Mouse (Mus musculus) G1E (cell line): ENCODE measurements around the gene Ankrd63. TPM values are rescaled to one million over a fixed set of nuclear protein-coding genes. Genes with fewer than 3 reads are reported as not detected.
A peak's percentile ranks its signal among the peaks of the same experiment; 100 is the strongest.

Experiments
- ATAC-seq: 2 replicates; pipeline ENCODE4 v1.8.0; 2016; ENCODE audit warnings: mild to moderate bottlenecking; ENCODE audit not compliant: insufficient number of reproducible peaks, poor library complexity, low FRiP score, severe bottlenecking; ENCODE audit errors: extremely low read depth
- DNase-seq: peaks from one replicate; pipeline ENCODE4 v3.0.0; 2012; ENCODE audit warnings: low spot score
- H3K27me3 ChIP-seq: 2 replicates; pipeline ENCODE4 v1.6.1; 2012; ENCODE audit warnings: mild to moderate bottlenecking, low read length, inconsistent platforms; ENCODE audit not compliant: insufficient read depth
- H3K36me3 ChIP-seq: replicated peaks from 2 replicates; pipeline ENCODE3; 2012; ENCODE audit warnings: mild to moderate bottlenecking, inconsistent platforms
- H3K4me1 ChIP-seq: 2 replicates; pipeline ENCODE4 v1.6.1; 2012; ENCODE audit warnings: low read depth, low read length, inconsistent platforms, mixed read lengths; ENCODE audit not compliant: insufficient read depth
- H3K4me3 ChIP-seq: 2 replicates; pipeline ENCODE4 v1.5.1; 2012; ENCODE audit warnings: low read depth, mild to moderate bottlenecking, inconsistent platforms, low read length, moderate library complexity, mixed read lengths
- H3K9me3 ChIP-seq: replicated peaks from 2 replicates; pipeline ENCODE4 v1.6.1; 2012; ENCODE audit warnings: inconsistent platforms
- CTCF ChIP-seq: IDR thresholded peaks from 2 replicates; pipeline ENCODE4 v1.5.1; 2012; ENCODE audit warnings: low read depth, low read length, inconsistent platforms, mixed read lengths
- GATA1 ChIP-seq: IDR thresholded peaks from 2 replicates; pipeline ENCODE4 v1.6.1; 2012; ENCODE audit warnings: borderline replicate concordance, low read length, inconsistent platforms, mixed read lengths
- GATA2 ChIP-seq: IDR thresholded peaks from 2 replicates; pipeline ENCODE4 v1.6.1; 2012; ENCODE audit warnings: low read depth, low read length, inconsistent platforms, borderline replicate concordance
- POLR2AphosphoS5 ChIP-seq: IDR thresholded peaks from 2 replicates; pipeline ENCODE4 v1.6.1; 2012; ENCODE audit warnings: low read depth, low read length, inconsistent platforms; ENCODE audit not compliant: insufficient replicate concordance
- TAL1 ChIP-seq: conservative IDR thresholded peaks from 2 replicates; pipeline ENCODE4 v1.6.1; 2012; ENCODE audit warnings: low read depth, low read length, inconsistent platforms, mixed read lengths
- polyA plus RNA-seq: library from polyadenylated mRNA; stranded (reverse); fragments of >175 nt; gene quantifications from 2 replicates; pipeline ENCODE4 v1.2.3, GENCODE M21; 2012
- total RNA-seq, 2 experiments: library from RNA; stranded (forward) in 1 of 2; stranded (reverse) in 1 of 2; fragments of 200-1000 nt in 1 of 2; fragments of >200 nt in 1 of 2; fragmentation: Nextera tagmentation in 1 of 2; gene quantifications; 2 replicates each; pipeline ENCODE4 v1.2.3; 2014 to 2017

The Ankrd63 gene
- total and polyA plus RNA-seq, 3 experiments, result 0.05 TPM; not detected in 2

- Histone ChIP-seq H3K9me3 (no peaks in the 10 kb centered on the region; the same call in 1 of the 2 replicates), H3K27me3 (peaks cover 87% of the 10 kb centered on the region), H3K4me3 (no peak overlapping the region), H3K4me1 (no peaks in the 10 kb centered on the region), H3K36me3 (no peaks in the 10 kb centered on the region)
- TF ChIP-seq GATA2 (no peak), TAL1 (no peak), CTCF (no peak), GATA1 (no peak), POLR2AphosphoS5 (no peak)
- DNase-seq, result no peak
- no peak for ATAC-seq
Measured at GRCm38 (mm10) chr2:118714230-118714629, 10.5 kb upstream of the Ankrd63 start.

GRCm38 (mm10) chr2:118713631-118714030, 9.9 kb upstream of the Ankrd63 start:
- Histone ChIP-seq H3K36me3 (no peaks in the 10 kb centered on the region), H3K4me3 (no peak overlapping the region), H3K9me3 (no peaks in the 10 kb centered on the region; the same call in 1 of the 2 replicates), H3K4me1 (no peaks in the 10 kb centered on the region), H3K27me3 (peaks cover 87% of the 10 kb centered on the region)
- ATAC-seq (no peak), DNase-seq (no peak)
- TF ChIP-seq POLR2AphosphoS5 (no peak), GATA2 (no peak), CTCF (no peak), GATA1 (no peak), TAL1 (no peak)

- H3K4me3 ChIP-seq, result no peak overlapping the region
- H3K27me3 ChIP-seq, result peaks cover 88% of the 10 kb centered on the region
- H3K4me1 ChIP-seq, result no peaks in the 10 kb centered on the region
- no peaks in the 10 kb centered on the region for H3K36me3 ChIP-seq
- ATAC-seq (no peak), DNase-seq (no peak)
- no peaks in the 10 kb centered on the region; the same call in 1 of the 2 replicates for H3K9me3 ChIP-seq
- TF ChIP-seq POLR2AphosphoS5 (no peak), GATA2 (no peak), TAL1 (no peak), CTCF (no peak), GATA1 (no peak)
Measured at GRCm38 (mm10) chr2:118711038-118711494, 7.3 kb upstream of the Ankrd63 start.

- ATAC-seq (no peak), DNase-seq (no peak)
- TF ChIP-seq GATA2, result no peak
- no peak for TF ChIP-seq GATA1
- no peak for TF ChIP-seq TAL1
- TF ChIP-seq POLR2AphosphoS5, result no peak
- no peak for TF ChIP-seq CTCF
- peaks cover 88% of the 10 kb centered on the region for H3K27me3 ChIP-seq
- no peaks in the 10 kb centered on the region for H3K36me3 ChIP-seq
- H3K4me3 ChIP-seq, result no peak overlapping the region
- no peaks in the 10 kb centered on the region for H3K4me1 ChIP-seq
- no peaks in the 10 kb centered on the region; the same call in 1 of the 2 replicates for H3K9me3 ChIP-seq
Measured at GRCm38 (mm10) chr2:118709655-118710221, 6.0 kb upstream of the Ankrd63 start.

- Histone ChIP-seq H3K4me1 (peaks cover 2% of the 10 kb centered on the region), H3K4me3 (no peak overlapping the region), H3K36me3 (no peaks in the 10 kb centered on the region), H3K27me3 (peaks cover 90% of the 10 kb centered on the region), H3K9me3 (peaks cover 2% of the 10 kb centered on the region)
- TF ChIP-seq GATA1 (no peak), POLR2AphosphoS5 (no peak), GATA2 (no peak), TAL1 (no peak), CTCF (no peak)
- DNase-seq (no peak), ATAC-seq (no peak)
Measured at GRCm38 (mm10) chr2:118708472-118708871, 4.7 kb upstream of the Ankrd63 start.

GRCm38 (mm10) chr2:118706436-118706835, 2.7 kb upstream of the Ankrd63 start:
- Histone ChIP-seq H3K4me1 (peaks cover 13% of the 10 kb centered on the region), H3K36me3 (no peaks in the 10 kb centered on the region)

More at GRCm38 (mm10) chr2:118706436-118706835, 2.7 kb upstream of the Ankrd63 start:
- no peak for TF ChIP-seq POLR2AphosphoS5
- TF ChIP-seq TAL1, result no peak
- TF ChIP-seq GATA1, result no peak
- TF ChIP-seq CTCF, result no peak
- 0 out of 2 replicates have a peak, but pooled peaks have one; percentile 8 for ATAC-seq
- Histone ChIP-seq H3K27me3 (peaks cover 99% of the 10 kb centered on the region), H3K4me3 (no peak overlapping the region), H3K9me3 (peaks cover 16% of the 10 kb centered on the region)
- no peak for DNase-seq
